In genomic region chr9:10448987-10449563, GRCm38 (mm10) we compare ENCODE assay signal across 24 mouse cellular contexts.
DNase-seq lines count a peak whose midpoint lies in the region; ATAC-seq lines count a peak whose summit lies in the region.
"Had no signal": no experiment of that assay in that cellular context is flagged by ENCODE, and none has a peak within 500 bp of the region (broad histone marks: within the 10 kb centered on the region; RNA-seq: fewer than 3 reads in every experiment).

No protein-coding gene starts in this region.

- H3K4me1 ChIP-seq in forebrain, embryonic 10.5 days: peaks cover 37% of the 10 kb centered on the region
- peaks cover 13% of the 10 kb centered on the region for H3K4me1 ChIP-seq in forebrain, embryonic 13.5 days
- peaks cover 8% of the 10 kb centered on the region for H3K4me1 ChIP-seq in midbrain, embryonic 11.5 days (ENCODE audit: control insufficient read depth, insufficient read depth, low read length)
- peaks cover 11% of the 10 kb centered on the region for H3K4me1 ChIP-seq in midbrain, embryonic 15.5 days
- H3K4me1 ChIP-seq: embryonic facial prominence, embryonic 13.5 days; limb, embryonic 13.5 days; liver, embryonic 12.5 days had no signal

- no peaks in the 10 kb centered on the region for H3K36me3 ChIP-seq in forebrain, embryonic 10.5 days (replicated peaks)
- H3K36me3 ChIP-seq in forebrain, embryonic 13.5 days (ENCODE audit: poor library complexity, severe bottlenecking): no peaks in the 10 kb centered on the region
- H3K36me3 ChIP-seq in midbrain, embryonic 11.5 days (ENCODE audit: control insufficient read depth, insufficient read depth, low read length): no peaks in the 10 kb centered on the region
- H3K36me3 ChIP-seq in midbrain, embryonic 15.5 days (replicated peaks): no peaks in the 10 kb centered on the region
- H3K36me3 ChIP-seq: embryonic facial prominence, embryonic 13.5 days; limb, embryonic 13.5 days; liver, embryonic 12.5 days had no signal

- no peaks in the 10 kb centered on the region for H3K27me3 ChIP-seq in forebrain, embryonic 10.5 days (ENCODE audit: poor library complexity, severe bottlenecking)
- no peaks in the 10 kb centered on the region for H3K27me3 ChIP-seq in forebrain, embryonic 13.5 days
- H3K27me3 ChIP-seq in midbrain, embryonic 11.5 days (ENCODE audit: control insufficient read depth, insufficient read depth, low read length): no peaks in the 10 kb centered on the region
- H3K27me3 ChIP-seq in midbrain, embryonic 15.5 days (replicated peaks): no peaks in the 10 kb centered on the region
- H3K27me3 ChIP-seq: embryonic facial prominence, embryonic 13.5 days; limb, embryonic 13.5 days; liver, embryonic 12.5 days had no signal

- peak; percentile 17 for DNase-seq in forebrain, embryonic 10.5 days (ENCODE audit: extremely low spot score, low spot score)
- peak; percentile 86 for DNase-seq in midbrain, embryonic 11.5 days (ENCODE audit: low spot score, missing footprints)
- DNase-seq in R1 (ENCODE audit: low read depth, low spot score): peak; percentile 97
- peak; percentile 6 for DNase-seq in mesoderm, embryonic 11.5 days (ENCODE audit: low read depth, low spot score)
- DNase-seq in left cerebral cortex, postnatal 36 days (ENCODE audit: low spot score in 2 of 2): no peak
- DNase-seq: adrenal gland, postnatal 25 days; cerebellum, adult 9-11 months; heart, postnatal 36 days; kidney, postnatal 25 days; layer of hippocampus, postnatal 36 days; lung, adult 18-20 months; lung, postnatal 10 days; right cerebral cortex, postnatal 14 days; thymus, adult 2 months; thymus, postnatal 4 days had no signal

- no peak for ATAC-seq in forebrain, embryonic 13.5 days
- peak; percentile 79 for ATAC-seq in midbrain, embryonic 11.5 days (ENCODE audit: low FRiP score)
- ATAC-seq in midbrain, embryonic 15.5 days (replicated peaks): no peak
- ATAC-seq: intestine, postnatal 0 days; liver, embryonic 12.5 days had no signal

- intact Hi-C loops in left cerebral cortex, postnatal 36 days (cut with DNase I): no loop called here

- 33% methylated on average over 3 of the region's 3 CpGs for WGBS in forebrain, embryonic 10.5 days
- WGBS in forebrain, embryonic 13.5 days: 16% methylated on average over 3 of the region's 3 CpGs
- 15% methylated on average over 3 of the region's 3 CpGs for WGBS in midbrain, embryonic 11.5 days
- 17% methylated on average over 3 of the region's 3 CpGs for WGBS in midbrain, embryonic 15.5 days

- H3K9me3 ChIP-seq in forebrain, embryonic 10.5 days: no peaks in the 10 kb centered on the region
- no peaks in the 10 kb centered on the region for H3K9me3 ChIP-seq in forebrain, embryonic 13.5 days (replicated peaks)
- no peaks in the 10 kb centered on the region for H3K9me3 ChIP-seq in midbrain, embryonic 11.5 days (ENCODE audit: control insufficient read depth, low read length)
- H3K9me3 ChIP-seq in midbrain, embryonic 15.5 days: no peaks in the 10 kb centered on the region
- H3K9me3 ChIP-seq: embryonic facial prominence, embryonic 13.5 days; limb, embryonic 13.5 days; liver, embryonic 12.5 days had no signal

- peak overlapping the region; percentile 32; the same call in 1 of the 2 replicates for H3K27ac ChIP-seq in forebrain, embryonic 10.5 days
- no peak overlapping the region for H3K27ac ChIP-seq in forebrain, embryonic 13.5 days
- no peak overlapping the region for H3K27ac ChIP-seq in midbrain, embryonic 11.5 days (ENCODE audit: low read depth, low read length)
- H3K27ac ChIP-seq in midbrain, embryonic 15.5 days: no peak overlapping the region
- H3K27ac ChIP-seq: embryonic facial prominence, embryonic 13.5 days; layer of hippocampus, adult 2 months; limb, embryonic 13.5 days; liver, embryonic 12.5 days; stomach, postnatal 0 days had no signal

- no peak overlapping the region for H3K4me3 ChIP-seq in forebrain, embryonic 10.5 days
- no peak overlapping the region for H3K4me3 ChIP-seq in forebrain, embryonic 13.5 days
- H3K4me3 ChIP-seq in midbrain, embryonic 11.5 days (ENCODE audit: low read depth, low read length): no peak overlapping the region
- no peak overlapping the region for H3K4me3 ChIP-seq in midbrain, embryonic 15.5 days
- H3K4me3 ChIP-seq: embryonic facial prominence, embryonic 13.5 days; erythroblast, embryonic 14.5 days; layer of hippocampus, adult 2 months; limb, embryonic 13.5 days; liver, embryonic 12.5 days had no signal

- H3K4me2 ChIP-seq in forebrain, embryonic 13.5 days: no peak overlapping the region
- H3K4me2 ChIP-seq in midbrain, embryonic 11.5 days: no peak overlapping the region
- H3K4me2 ChIP-seq in midbrain, embryonic 15.5 days: no peak overlapping the region
- H3K4me2 ChIP-seq: embryonic facial prominence, embryonic 13.5 days; limb, embryonic 13.5 days; liver, embryonic 12.5 days had no signal

- H3K9ac ChIP-seq in forebrain, embryonic 13.5 days: no peak overlapping the region
- no peak overlapping the region for H3K9ac ChIP-seq in midbrain, embryonic 11.5 days (ENCODE audit: low read length)
- no peak overlapping the region for H3K9ac ChIP-seq in midbrain, embryonic 15.5 days
- H3K9ac ChIP-seq: embryonic facial prominence, embryonic 13.5 days; limb, embryonic 13.5 days; liver, embryonic 12.5 days had no signal

Comparison
In these comparisons a context has a peak if more than half of its experiments do, and no peak if none do; other contexts are left out.
1. DNase-seq: peak in forebrain, embryonic 10.5 days (single experiment), midbrain, embryonic 11.5 days (single experiment), R1 (single experiment) and mesoderm, embryonic 11.5 days (single experiment); none in left cerebral cortex, postnatal 36 days (0 of 2).